Mouse (Mus musculus): Measurements from ENCODE around the gene Coq8b. TPM values are rescaled to one million over a fixed set of nuclear protein-coding genes. Genes with fewer than 3 reads are reported as not detected.
"Not testable (repeated sequence)": the region's sequence is repeated elsewhere in the genome, so short reads cannot be mapped to it uniquely, and the experiment has no call there.

Coq8b gene
- polyA plus RNA-seq, 1 experiment from 2014 or later: 11.9 TPM

DNA sequence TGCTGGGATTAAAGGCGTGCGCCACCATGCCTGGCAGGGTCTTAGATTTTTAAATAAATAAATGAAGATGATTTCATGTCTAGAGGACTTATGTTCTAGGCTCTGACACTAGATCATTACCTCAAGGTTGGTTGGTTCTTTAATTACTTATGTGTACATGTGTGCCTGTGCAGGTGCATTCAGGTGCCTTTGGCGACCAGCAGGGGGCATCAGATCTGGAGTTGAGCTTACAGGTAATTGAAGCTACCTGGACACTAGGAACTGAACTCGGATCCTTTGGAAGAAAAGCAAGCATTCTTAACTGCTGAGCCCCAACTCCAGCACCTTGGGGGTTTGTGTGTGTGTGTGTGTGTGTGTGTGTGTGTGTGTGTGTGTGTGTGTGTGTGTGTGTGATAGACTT is 2.0 kb upstream of the Coq8b start:
- no peak overlapping the region for H3K4me3 ChIP-seq (ENCODE audit: control insufficient read depth in 1 of 2, insufficient read depth in 1 of 2, low read depth in 1 of 2, low read length in 2 of 2)
- no peak overlapping the region for H3K9ac ChIP-seq (ENCODE audit: low read length)
- 68% methylated on average over 4 of the region's 4 CpGs for WGBS
- H3K27me3 ChIP-seq (ENCODE audit: control insufficient read depth, insufficient read depth, low read length): no peaks in the 10 kb centered on the region
- peaks cover 26% of the 10 kb centered on the region in 2 experiments for H3K4me1 ChIP-seq (ENCODE audit: control insufficient read depth in 2 of 2, insufficient read depth in 2 of 2, low read length in 2 of 2)
- no peak for ATAC-seq (ENCODE audit: insufficient number of reproducible peaks, insufficient read depth, low FRiP score, low read depth)
- H3K4me2 ChIP-seq (ENCODE audit: low read length): no peak overlapping the region
- H3K36me3 ChIP-seq (ENCODE audit: control insufficient read depth, insufficient read depth, low read length): no peaks in the 10 kb centered on the region
- H3K9me3 ChIP-seq (ENCODE audit: control insufficient read depth, low read length): no peaks in the 10 kb centered on the region
- H3K27ac ChIP-seq (replicated peaks in 1 of 2; ENCODE audit: control insufficient read depth in 1 of 2, insufficient read depth in 1 of 2, low read depth in 2 of 2, low read length in 2 of 2): no peak overlapping the region

DNA sequence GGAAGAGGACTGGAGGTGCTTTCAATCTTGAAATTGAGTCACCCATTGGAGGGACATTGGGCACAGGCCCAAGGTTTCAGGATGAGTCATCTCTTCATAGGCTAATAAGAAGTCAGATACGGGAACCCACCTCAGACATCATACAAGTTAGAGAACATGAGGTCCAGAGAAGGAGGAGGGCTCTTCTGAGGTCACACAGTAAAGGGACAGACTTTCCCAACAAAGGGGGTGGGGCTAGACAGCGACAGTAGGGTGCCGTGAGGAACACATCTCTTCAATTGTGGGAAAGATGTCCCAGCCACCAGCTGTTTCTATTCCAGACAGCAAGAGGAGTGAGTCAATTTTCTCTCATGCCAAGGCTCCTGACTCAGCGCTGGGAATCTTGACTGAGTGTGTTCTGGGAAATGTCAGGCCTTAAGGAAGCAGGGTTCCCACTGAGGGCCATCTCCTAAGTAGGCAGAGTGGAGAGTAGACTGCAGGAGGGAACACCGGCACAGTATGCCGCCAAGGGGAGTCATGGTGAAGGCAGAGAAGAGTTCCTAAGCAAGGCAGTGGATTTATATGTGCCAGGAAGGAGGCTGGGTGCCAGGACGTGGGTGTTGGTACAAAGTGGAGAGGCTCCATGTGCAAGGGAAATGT is 1.0 kb upstream of the Coq8b start:
- WGBS: 64% methylated on average over 7 of the region's 7 CpGs
- Histone ChIP-seq H3K4me1 (ENCODE audit: control insufficient read depth in 2 of 2, insufficient read depth in 2 of 2, low read length in 2 of 2) (peaks cover 16 to 21% of the 10 kb centered on the region in 2 experiments), H3K27me3 (ENCODE audit: control insufficient read depth, insufficient read depth, low read length) (no peaks in the 10 kb centered on the region), H3K4me2 (ENCODE audit: low read length) (no peak overlapping the region), H3K36me3 (ENCODE audit: control insufficient read depth, insufficient read depth, low read length) (no peaks in the 10 kb centered on the region), H3K9ac (ENCODE audit: low read length) (no peak overlapping the region), H3K27ac (replicated peaks in 1 of 2; ENCODE audit: control insufficient read depth in 1 of 2, insufficient read depth in 1 of 2, low read depth in 2 of 2, low read length in 2 of 2) (0 out of 4 replicates have a peak overlapping the region, but pooled peaks of 1 of the 2 experiments have one; percentile 11), H3K9me3 (ENCODE audit: control insufficient read depth, low read length) (no peaks in the 10 kb centered on the region), H3K4me3 (ENCODE audit: control insufficient read depth in 1 of 2, insufficient read depth in 1 of 2, low read depth in 1 of 2, low read length in 2 of 2) (no peak overlapping the region)
- no peak for ATAC-seq (ENCODE audit: insufficient number of reproducible peaks, insufficient read depth, low FRiP score, low read depth)

DNA sequence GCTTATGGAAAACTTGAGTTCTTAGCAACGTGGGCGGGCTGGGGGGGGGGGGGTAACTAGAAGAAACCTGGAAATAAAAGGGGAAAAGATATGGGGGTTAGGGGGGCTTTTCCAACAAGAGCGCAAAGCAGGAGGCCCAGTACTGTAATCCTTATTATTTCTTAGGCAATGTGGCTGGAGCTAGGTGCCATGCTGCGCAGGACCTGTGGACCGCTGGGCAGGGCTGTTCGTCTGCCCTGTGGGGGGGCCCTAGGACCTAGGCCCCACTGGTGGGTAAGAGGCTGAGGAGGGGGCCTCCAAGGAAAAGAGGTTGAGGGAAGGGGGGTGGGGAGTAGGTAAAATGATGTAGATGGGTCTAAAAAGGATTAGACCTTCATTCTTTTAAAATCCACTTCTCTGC is 477 bp downstream of the Coq8b start:
- Histone ChIP-seq H3K4me1 (ENCODE audit: control insufficient read depth in 2 of 2, insufficient read depth in 2 of 2, low read length in 2 of 2) (peaks cover 8 to 9% of the 10 kb centered on the region in 2 experiments; a peak in 3 of 4 replicates), H3K27me3 (ENCODE audit: control insufficient read depth, insufficient read depth, low read length) (no peaks in the 10 kb centered on the region), H3K27ac (replicated peaks in 1 of 2; ENCODE audit: control insufficient read depth in 1 of 2, insufficient read depth in 1 of 2, low read depth in 2 of 2, low read length in 2 of 2) (peak overlapping the region in 1 of 2 experiments; percentile 56; a peak in 1 of 4 replicates), H3K9ac (ENCODE audit: low read length) (peak overlapping the region; percentile 68), H3K4me3 (ENCODE audit: control insufficient read depth in 1 of 2, insufficient read depth in 1 of 2, low read depth in 1 of 2, low read length in 2 of 2) (peak overlapping the region; percentile 50 to 88), H3K36me3 (ENCODE audit: control insufficient read depth, insufficient read depth, low read length) (no peaks in the 10 kb centered on the region), H3K4me2 (ENCODE audit: low read length) (peak overlapping the region; percentile 72), H3K9me3 (ENCODE audit: control insufficient read depth, low read length) (no peaks in the 10 kb centered on the region)
- WGBS: 5% methylated on average over 6 of the region's 6 CpGs
- no peak; the same call in 1 of the 2 replicates for ATAC-seq (ENCODE audit: insufficient number of reproducible peaks, insufficient read depth, low FRiP score, low read depth)

DNA sequence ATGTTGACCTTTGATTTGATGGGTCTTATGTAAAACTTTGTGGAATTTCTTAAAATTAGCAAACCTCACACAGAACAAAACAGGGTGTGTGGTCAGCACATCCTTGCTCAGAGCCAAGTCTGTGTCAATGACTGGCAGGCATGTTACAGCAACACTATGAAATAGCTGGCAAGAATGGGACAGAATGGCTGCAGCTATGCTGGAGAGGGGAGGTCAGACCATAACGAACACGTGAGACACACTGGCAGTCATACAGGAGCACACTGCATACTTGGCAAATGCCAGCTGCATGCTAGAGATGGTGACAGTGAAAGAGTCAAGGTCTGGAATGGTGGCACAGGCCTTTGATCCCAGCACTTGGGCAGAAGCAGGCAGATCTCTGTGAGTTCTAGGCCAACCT is 2.9 kb downstream of the Coq8b start:
- Histone ChIP-seq H3K27ac (replicated peaks in 1 of 2; ENCODE audit: control insufficient read depth in 1 of 2, insufficient read depth in 1 of 2, low read depth in 2 of 2, low read length in 2 of 2) (no peak overlapping the region), H3K9me3 (ENCODE audit: control insufficient read depth, low read length) (no peaks in the 10 kb centered on the region), H3K4me1 (ENCODE audit: control insufficient read depth in 2 of 2, insufficient read depth in 2 of 2, low read length in 2 of 2) (peaks cover 6% of the 10 kb centered on the region in 2 experiments; a peak in 3 of 4 replicates), H3K27me3 (ENCODE audit: control insufficient read depth, insufficient read depth, low read length) (no peaks in the 10 kb centered on the region), H3K36me3 (ENCODE audit: control insufficient read depth, insufficient read depth, low read length) (peaks cover 14% of the 10 kb centered on the region; the same call in 1 of the 2 replicates), H3K4me2 (ENCODE audit: low read length) (no peak overlapping the region), H3K4me3 (ENCODE audit: control insufficient read depth in 1 of 2, insufficient read depth in 1 of 2, low read depth in 1 of 2, low read length in 2 of 2) (no peak overlapping the region), H3K9ac (ENCODE audit: low read length) (no peak overlapping the region)
- WGBS: 87% methylated on average over 2 of the region's 2 CpGs
- ATAC-seq (ENCODE audit: insufficient number of reproducible peaks, insufficient read depth, low FRiP score, low read depth): no peak

DNA sequence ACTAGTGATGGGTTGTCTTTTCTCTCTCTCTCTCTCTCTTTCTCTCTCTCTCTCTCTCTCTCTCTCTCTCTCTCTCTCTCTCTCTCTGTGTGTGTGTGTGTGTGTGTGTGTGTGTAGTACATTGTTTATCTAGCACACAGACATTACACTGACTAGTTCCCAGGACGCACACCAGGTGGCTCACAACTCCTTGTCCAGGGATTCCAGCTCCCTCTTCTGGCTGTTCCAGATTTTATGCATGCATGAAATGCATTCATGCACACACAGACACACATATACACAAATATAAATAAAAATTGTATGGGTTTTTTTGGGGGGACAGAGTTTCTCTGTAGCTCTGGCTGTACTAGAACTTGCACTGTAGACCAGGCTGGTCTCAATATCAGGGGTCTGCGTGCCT is 4.7 kb downstream of the Coq8b start:
- WGBS: 86% methylated on average over 2 of the region's 2 CpGs
- no peak overlapping the region for H3K27ac ChIP-seq (replicated peaks in 1 of 2; ENCODE audit: control insufficient read depth in 1 of 2, insufficient read depth in 1 of 2, low read depth in 2 of 2, low read length in 2 of 2)
- peaks cover 23% of the 10 kb centered on the region for H3K36me3 ChIP-seq (ENCODE audit: control insufficient read depth, insufficient read depth, low read length)

DNA sequence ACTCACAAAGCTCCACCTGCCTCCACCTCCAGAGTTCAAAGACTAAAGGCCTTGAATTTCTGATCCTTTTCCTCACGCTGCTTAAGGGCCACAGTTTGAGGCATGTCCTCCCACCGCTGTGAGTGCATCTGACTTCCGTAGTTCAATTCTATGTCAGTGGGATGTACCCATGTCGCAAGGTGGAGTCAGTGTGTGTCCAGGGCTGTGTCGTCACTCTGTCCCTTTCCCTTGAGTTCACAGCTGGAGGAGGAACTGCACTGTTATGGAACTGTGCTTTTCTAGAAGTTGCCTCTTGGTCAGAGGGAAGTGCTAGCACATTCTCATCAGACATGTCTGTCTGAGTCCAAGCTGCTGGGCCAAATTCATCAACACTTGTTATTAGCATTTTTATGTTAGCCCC is 5.7 kb downstream of the Coq8b start:
- Histone ChIP-seq H3K9me3 (ENCODE audit: control insufficient read depth, low read length) (no peaks in the 10 kb centered on the region), H3K4me1 (ENCODE audit: control insufficient read depth in 2 of 2, insufficient read depth in 2 of 2, low read length in 2 of 2) (peaks cover 3% of the 10 kb centered on the region in 2 experiments; a peak in 3 of 4 replicates), H3K4me2 (ENCODE audit: low read length) (no peak overlapping the region), H3K4me3 (ENCODE audit: control insufficient read depth in 1 of 2, insufficient read depth in 1 of 2, low read depth in 1 of 2, low read length in 2 of 2) (no peak overlapping the region), H3K36me3 (ENCODE audit: control insufficient read depth, insufficient read depth, low read length) (peaks cover 34% of the 10 kb centered on the region), H3K9ac (ENCODE audit: low read length) (no peak overlapping the region), H3K27me3 (ENCODE audit: control insufficient read depth, insufficient read depth, low read length) (no peaks in the 10 kb centered on the region), H3K27ac (replicated peaks in 1 of 2; ENCODE audit: control insufficient read depth in 1 of 2, insufficient read depth in 1 of 2, low read depth in 2 of 2, low read length in 2 of 2) (no peak overlapping the region)
- 81% methylated on average over 5 of the region's 5 CpGs for WGBS
- ATAC-seq (ENCODE audit: insufficient number of reproducible peaks, insufficient read depth, low FRiP score, low read depth): no peak

More for the DNA sequence above, 4.7 kb downstream of the Coq8b start:
- peaks cover 6% of the 10 kb centered on the region in 2 experiments; a peak in 3 of 4 replicates for H3K4me1 ChIP-seq (ENCODE audit: control insufficient read depth in 2 of 2, insufficient read depth in 2 of 2, low read length in 2 of 2)
- no peaks in the 10 kb centered on the region for H3K27me3 ChIP-seq (ENCODE audit: control insufficient read depth, insufficient read depth, low read length)
- H3K9ac ChIP-seq (ENCODE audit: low read length): no peak overlapping the region
- no peak overlapping the region for H3K4me2 ChIP-seq (ENCODE audit: low read length)
- no peak for ATAC-seq (ENCODE audit: insufficient number of reproducible peaks, insufficient read depth, low FRiP score, low read depth)
- no peaks in the 10 kb centered on the region for H3K9me3 ChIP-seq (ENCODE audit: control insufficient read depth, low read length)
- no peak overlapping the region for H3K4me3 ChIP-seq (ENCODE audit: control insufficient read depth in 1 of 2, insufficient read depth in 1 of 2, low read depth in 1 of 2, low read length in 2 of 2)

DNA sequence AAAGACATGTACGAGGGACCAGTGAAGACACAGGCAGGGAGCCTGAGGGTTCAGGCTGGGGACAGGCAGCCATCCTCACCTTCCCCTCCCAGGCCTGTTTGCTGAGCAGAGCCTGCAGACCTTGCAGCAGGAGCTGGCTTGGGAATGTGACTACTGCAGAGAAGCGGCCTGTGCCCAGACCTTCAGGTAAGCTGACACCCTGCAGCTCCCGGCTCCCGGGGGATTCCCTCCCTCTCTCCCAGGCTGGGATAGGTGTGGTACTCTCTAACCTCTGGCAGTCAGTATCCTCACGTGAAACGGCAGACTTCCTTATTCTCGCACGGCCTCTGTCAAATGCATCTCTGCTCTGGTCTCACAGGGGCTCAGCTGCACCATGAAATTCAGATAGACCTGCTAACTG is 10.4 kb downstream of the Coq8b start:
- 57% methylated on average over 8 of the region's 8 CpGs for WGBS
- ATAC-seq (ENCODE audit: insufficient number of reproducible peaks, insufficient read depth, low FRiP score, low read depth): no peak

DNA sequence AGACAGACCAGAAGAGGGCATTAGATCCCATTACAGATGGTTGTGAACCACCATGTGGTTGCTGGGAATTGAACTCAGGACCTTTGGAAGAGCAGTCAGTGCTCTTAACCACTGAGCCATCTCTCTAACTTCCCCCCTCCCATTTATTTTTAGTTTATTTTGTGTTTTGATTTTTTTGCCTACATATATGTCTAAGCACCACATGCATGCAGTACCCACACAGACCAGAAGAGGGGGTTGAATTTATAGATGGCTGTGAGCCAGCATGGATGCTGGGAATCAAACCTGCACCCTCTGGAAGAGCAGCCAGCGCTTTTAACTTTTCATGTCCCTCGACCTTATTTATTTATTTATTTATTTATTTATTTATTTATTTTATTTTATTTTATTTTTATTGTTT is 11.3 kb downstream of the Coq8b start:
- not testable (repeated sequence) for ATAC-seq (ENCODE audit: insufficient number of reproducible peaks, insufficient read depth, low FRiP score, low read depth)

More for the DNA sequence above, 10.4 kb downstream of the Coq8b start:
- peaks cover 47% of the 10 kb centered on the region for H3K36me3 ChIP-seq (ENCODE audit: control insufficient read depth, insufficient read depth, low read length)
- H3K4me1 ChIP-seq (ENCODE audit: control insufficient read depth in 2 of 2, insufficient read depth in 2 of 2, low read length in 2 of 2): no peaks in the 10 kb centered on the region
- H3K9ac ChIP-seq (ENCODE audit: low read length): no peak overlapping the region
- no peaks in the 10 kb centered on the region for H3K27me3 ChIP-seq (ENCODE audit: control insufficient read depth, insufficient read depth, low read length)
- no peaks in the 10 kb centered on the region for H3K9me3 ChIP-seq (ENCODE audit: control insufficient read depth, low read length)
- H3K4me2 ChIP-seq (ENCODE audit: low read length): no peak overlapping the region
- H3K4me3 ChIP-seq (ENCODE audit: control insufficient read depth in 1 of 2, insufficient read depth in 1 of 2, low read depth in 1 of 2, low read length in 2 of 2): no peak overlapping the region
- H3K27ac ChIP-seq (replicated peaks in 1 of 2; ENCODE audit: control insufficient read depth in 1 of 2, insufficient read depth in 1 of 2, low read depth in 2 of 2, low read length in 2 of 2): no peak overlapping the region

More for the DNA sequence above, 11.3 kb downstream of the Coq8b start:
- not testable (repeated sequence) for H3K4me2 ChIP-seq (ENCODE audit: low read length); H3K9me3 ChIP-seq (ENCODE audit: control insufficient read depth, low read length); H3K4me1 ChIP-seq (ENCODE audit: control insufficient read depth in 2 of 2, insufficient read depth in 2 of 2, low read length in 2 of 2); H3K27ac ChIP-seq (replicated peaks in 1 of 2; ENCODE audit: control insufficient read depth in 1 of 2, insufficient read depth in 1 of 2, low read depth in 2 of 2, low read length in 2 of 2); H3K4me3 ChIP-seq (ENCODE audit: control insufficient read depth in 1 of 2, insufficient read depth in 1 of 2, low read depth in 1 of 2, low read length in 2 of 2); H3K9ac ChIP-seq (ENCODE audit: low read length); H3K27me3 ChIP-seq (ENCODE audit: control insufficient read depth, insufficient read depth, low read length)
- 83% methylated on average over 2 of the region's 2 CpGs for WGBS
- H3K36me3 ChIP-seq (ENCODE audit: control insufficient read depth, insufficient read depth, low read length): peaks cover 43% of the 10 kb centered on the region

Data from heart, embryonic 14.5 days (tissue).